Mouse (Mus musculus) layer of hippocampus, adult 18-20 months (tissue): ENCODE measurements at regions not wholly inside any gene's neighbourhood (a gene's known extent, or its start where the extent isn't known, plus 50 kb on each side); places are given as distances from the start of the nearest gene placed in this dataset.

Experiments
- DNase-seq, 2 experiments: peaks; one replicate each; pipeline ENCODE4 v3.0.0; 2022; ENCODE audit warnings: low spot score in 2 of 2

GRCm38 (mm10) chr14:71234276-71234675 lies 634.6 kb upstream of the Fam160b2 start:
- DNase-seq: no peak

GRCm38 (mm10) chr14:71231223-71231815 lies 631.7 kb upstream of the Fam160b2 start:
- DNase-seq: no peak

GRCm38 (mm10) chr14:71230484-71231188 lies 631.0 kb upstream of the Fam160b2 start:
- DNase-seq: peak in 1 of 2 experiments; percentile 3

- DNase-seq: no peak
These were observed 630.3 kb upstream of the Fam160b2 start for GRCm38 (mm10) chr14:71229955-71230354.

- no peak for DNase-seq
These were observed 629.3 kb upstream of the Fam160b2 start for GRCm38 (mm10) chr14:71228894-71229446.

- DNase-seq: no peak
These were observed 617.4 kb upstream of the Fam160b2 start for GRCm38 (mm10) chr14:71217041-71217440.

- no peak for DNase-seq
These were observed 611.8 kb upstream of the Fam160b2 start for GRCm38 (mm10) chr14:71211359-71211978.

- DNase-seq: no peak
These were observed 603.8 kb upstream of the Fam160b2 start for GRCm38 (mm10) chr14:71203459-71203858.

GRCm38 (mm10) chr14:71200917-71201316 lies 601.3 kb upstream of the Fam160b2 start:
- DNase-seq: no peak

GRCm38 (mm10) chr14:71199178-71199879 lies 599.7 kb upstream of the Fam160b2 start:
- no peak for DNase-seq

GRCm38 (mm10) chr14:71194219-71194618 lies 594.6 kb upstream of the Fam160b2 start:
- DNase-seq: no peak

- DNase-seq: no peak
These were observed 592.9 kb upstream of the Fam160b2 start for GRCm38 (mm10) chr14:71192486-71192885.

- no peak for DNase-seq
These were observed 589.7 kb upstream of the Fam160b2 start for GRCm38 (mm10) chr14:71189360-71189759.

- no peak for DNase-seq
These were observed 577.7 kb upstream of the Fam160b2 start for GRCm38 (mm10) chr14:71177341-71177740.

GRCm38 (mm10) chr14:71174175-71174574 lies 574.5 kb upstream of the Fam160b2 start:
- no peak for DNase-seq

- DNase-seq: no peak
These were observed 559.9 kb upstream of the Fam160b2 start for GRCm38 (mm10) chr14:71159556-71159955.

GRCm38 (mm10) chr14:71142465-71142864 lies 542.8 kb upstream of the Fam160b2 start:
- no peak for DNase-seq

- DNase-seq: no peak
These were observed 530.2 kb upstream of the Fam160b2 start for GRCm38 (mm10) chr14:71129771-71130211.

- DNase-seq: peak in 1 of 2 experiments; percentile 59
These were observed 528.9 kb upstream of the Fam160b2 start for GRCm38 (mm10) chr14:71128495-71128894.

- peak; percentile 5 to 33 for DNase-seq
These were observed 519.0 kb upstream of the Fam160b2 start for GRCm38 (mm10) chr14:71118681-71119080.

- no peak for DNase-seq
These were observed 516.3 kb upstream of the Fam160b2 start for GRCm38 (mm10) chr14:71115798-71116432.
